Mouse (Mus musculus): ENCODE measurements around the gene Tbc1d22a. TPM values are rescaled to one million over a fixed set of nuclear protein-coding genes. Genes with fewer than 3 reads are reported as not detected.
A peak's percentile ranks its signal among the peaks of the same experiment; 100 is the strongest.

Gene Tbc1d22a
- polyA plus RNA-seq, 1 experiment = 28.1 TPM

GRCm38 (mm10) chr15:86226968-86227367, 12.7 kb downstream of the Tbc1d22a start:
- Histone ChIP-seq H3K4me3 (ENCODE audit: extremely low read depth, insufficient read depth, insufficient read length) (no peak overlapping the region), H3K27ac (ENCODE audit: insufficient read depth, low read length) (no peak overlapping the region), H3K27me3 (ENCODE audit: control insufficient read depth, insufficient read depth, low read length) (no peaks in the 10 kb centered on the region), H3K36me3 (ENCODE audit: control insufficient read depth, insufficient read depth, low read length) (no peaks in the 10 kb centered on the region), H3K4me1 (ENCODE audit: control insufficient read depth, insufficient read depth, insufficient read length) (peaks cover 5% of the 10 kb centered on the region; the same call in 1 of the 2 replicates)
- TF ChIP-seq CTCF (IDR thresholded peaks at IDR 0.05; ENCODE audit: extremely low read depth, insufficient read depth, insufficient read length, insufficient replicate concordance) (no peak), POLR2A (IDR thresholded peaks at IDR 0.05; ENCODE audit: low read depth, low read length) (no peak)
- 88% methylated on average over 2 of the region's 2 CpGs for WGBS
- no peak for DNase-seq (ENCODE audit: low read depth in 1 of 2, low spot score in 2 of 2)

DNA sequence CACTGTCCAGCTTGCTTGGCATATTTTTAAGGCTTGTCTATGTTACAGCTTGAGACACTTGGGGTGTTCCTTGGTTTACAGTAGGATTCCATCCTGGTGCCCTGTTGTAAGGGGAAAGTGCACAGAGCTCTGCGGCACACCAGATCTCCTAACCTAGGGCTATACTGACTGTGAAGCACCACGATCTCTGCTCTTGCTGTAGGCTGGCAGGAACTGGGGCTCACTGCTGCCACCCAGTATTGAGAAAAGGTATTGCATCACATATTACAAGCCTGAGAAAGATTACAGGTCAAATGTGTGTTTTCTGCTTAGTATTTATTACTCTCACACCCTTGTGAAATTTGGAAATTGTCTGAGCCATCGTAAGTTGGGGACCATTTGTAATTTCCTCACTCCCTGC, 13.9 kb downstream of the Tbc1d22a start:
- Histone ChIP-seq H3K4me1 (ENCODE audit: control insufficient read depth, insufficient read depth, insufficient read length) (peaks cover 5% of the 10 kb centered on the region; the same call in 1 of the 2 replicates), H3K4me3 (ENCODE audit: extremely low read depth, insufficient read depth, insufficient read length) (no peak overlapping the region), H3K36me3 (ENCODE audit: control insufficient read depth, insufficient read depth, low read length) (no peaks in the 10 kb centered on the region), H3K27ac (ENCODE audit: insufficient read depth, low read length) (no peak overlapping the region), H3K27me3 (ENCODE audit: control insufficient read depth, insufficient read depth, low read length) (no peaks in the 10 kb centered on the region)
- peak; percentile 44; the same call in 1 of the 2 replicates for TF ChIP-seq CTCF (IDR thresholded peaks at IDR 0.05; ENCODE audit: extremely low read depth, insufficient read depth, insufficient read length, insufficient replicate concordance)
- TF ChIP-seq POLR2A (IDR thresholded peaks at IDR 0.05; ENCODE audit: low read depth, low read length) = no peak
- DNase-seq (ENCODE audit: low read depth in 1 of 2, low spot score in 2 of 2) = peak in 1 of 2 experiments; percentile 46
- WGBS = 30% methylated on average over 3 of the region's 3 CpGs

GRCm38 (mm10) chr15:86229088-86229487, 14.8 kb downstream of the Tbc1d22a start:
- H3K36me3 ChIP-seq (ENCODE audit: control insufficient read depth, insufficient read depth, low read length) = no peaks in the 10 kb centered on the region
- TF ChIP-seq CTCF (IDR thresholded peaks at IDR 0.05; ENCODE audit: extremely low read depth, insufficient read depth, insufficient read length, insufficient replicate concordance) = no peak
- no peak for TF ChIP-seq POLR2A (IDR thresholded peaks at IDR 0.05; ENCODE audit: low read depth, low read length)
- no peaks in the 10 kb centered on the region for H3K27me3 ChIP-seq (ENCODE audit: control insufficient read depth, insufficient read depth, low read length)
- H3K4me1 ChIP-seq (ENCODE audit: control insufficient read depth, insufficient read depth, insufficient read length) = peaks cover 5% of the 10 kb centered on the region; the same call in 1 of the 2 replicates
- no peak overlapping the region for H3K27ac ChIP-seq (ENCODE audit: insufficient read depth, low read length)
- no peak overlapping the region for H3K4me3 ChIP-seq (ENCODE audit: extremely low read depth, insufficient read depth, insufficient read length)
- no peak for DNase-seq (ENCODE audit: low read depth in 1 of 2, low spot score in 2 of 2)
- 93% methylated on average over 8 of the region's 8 CpGs for WGBS

DNA sequence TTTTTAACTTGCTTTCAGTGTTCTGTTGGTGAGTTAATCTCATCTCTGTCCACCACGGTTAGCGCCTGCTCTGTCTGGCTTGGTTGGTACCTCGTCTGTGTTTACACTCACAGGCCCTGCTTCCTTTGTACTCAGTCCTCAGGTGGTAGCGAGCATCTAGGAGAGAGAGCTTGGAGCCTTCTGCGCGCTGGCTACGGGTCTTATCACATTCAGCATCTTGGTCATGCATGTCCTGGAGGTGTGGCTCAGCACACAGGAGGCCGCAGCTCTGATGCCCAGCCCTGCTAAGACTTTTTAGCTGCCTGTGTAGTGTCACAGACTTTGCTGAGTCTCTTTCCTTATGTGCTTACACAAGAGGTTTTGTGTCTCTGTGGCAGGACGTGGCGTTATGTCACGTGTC, 15.4 kb downstream of the Tbc1d22a start:
- no peak overlapping the region for H3K27ac ChIP-seq (ENCODE audit: insufficient read depth, low read length)
- no peaks in the 10 kb centered on the region for H3K36me3 ChIP-seq (ENCODE audit: control insufficient read depth, insufficient read depth, low read length)
- WGBS = 76% methylated on average over 11 of the region's 11 CpGs
- TF ChIP-seq CTCF (IDR thresholded peaks at IDR 0.05; ENCODE audit: extremely low read depth, insufficient read depth, insufficient read length, insufficient replicate concordance) (no peak), POLR2A (IDR thresholded peaks at IDR 0.05; ENCODE audit: low read depth, low read length) (no peak)
- DNase-seq (ENCODE audit: low read depth in 1 of 2, low spot score in 2 of 2) = no peak
- no peaks in the 10 kb centered on the region for H3K27me3 ChIP-seq (ENCODE audit: control insufficient read depth, insufficient read depth, low read length)
- peaks cover 5% of the 10 kb centered on the region; the same call in 1 of the 2 replicates for H3K4me1 ChIP-seq (ENCODE audit: control insufficient read depth, insufficient read depth, insufficient read length)
- no peak overlapping the region for H3K4me3 ChIP-seq (ENCODE audit: extremely low read depth, insufficient read depth, insufficient read length)

GRCm38 (mm10) chr15:86231170-86231569, 16.9 kb downstream of the Tbc1d22a start:
- TF ChIP-seq POLR2A (IDR thresholded peaks at IDR 0.05; ENCODE audit: low read depth, low read length) (no peak), CTCF (IDR thresholded peaks at IDR 0.05; ENCODE audit: extremely low read depth, insufficient read depth, insufficient read length, insufficient replicate concordance) (no peak)
- H3K4me1 ChIP-seq (ENCODE audit: control insufficient read depth, insufficient read depth, insufficient read length) = peaks cover 2% of the 10 kb centered on the region; the same call in 1 of the 2 replicates
- WGBS = 55% methylated on average over 1 of the region's 1 CpGs
- H3K4me3 ChIP-seq (ENCODE audit: extremely low read depth, insufficient read depth, insufficient read length) = no peak overlapping the region
- no peaks in the 10 kb centered on the region for H3K27me3 ChIP-seq (ENCODE audit: control insufficient read depth, insufficient read depth, low read length)
- H3K36me3 ChIP-seq (ENCODE audit: control insufficient read depth, insufficient read depth, low read length) = peaks cover 5% of the 10 kb centered on the region; the same call in 1 of the 2 replicates
- DNase-seq (ENCODE audit: low read depth in 1 of 2, low spot score in 2 of 2) = no peak
- H3K27ac ChIP-seq (ENCODE audit: insufficient read depth, low read length) = no peak overlapping the region

- Histone ChIP-seq H3K27ac (ENCODE audit: insufficient read depth, low read length) (no peak overlapping the region), H3K27me3 (ENCODE audit: control insufficient read depth, insufficient read depth, low read length) (no peaks in the 10 kb centered on the region), H3K4me1 (ENCODE audit: control insufficient read depth, insufficient read depth, insufficient read length) (peaks cover 2% of the 10 kb centered on the region; the same call in 1 of the 2 replicates), H3K36me3 (ENCODE audit: control insufficient read depth, insufficient read depth, low read length) (peaks cover 5% of the 10 kb centered on the region; the same call in 1 of the 2 replicates), H3K4me3 (ENCODE audit: extremely low read depth, insufficient read depth, insufficient read length) (no peak overlapping the region)
- no peak for DNase-seq (ENCODE audit: low read depth in 1 of 2, low spot score in 2 of 2)
- TF ChIP-seq CTCF (IDR thresholded peaks at IDR 0.05; ENCODE audit: extremely low read depth, insufficient read depth, insufficient read length, insufficient replicate concordance) = no peak
- no peak for TF ChIP-seq POLR2A (IDR thresholded peaks at IDR 0.05; ENCODE audit: low read depth, low read length)
- WGBS = 81% methylated on average over 7 of the region's 7 CpGs
Measured at GRCm38 (mm10) chr15:86231831-86232512, 17.7 kb downstream of the Tbc1d22a start.

GRCm38 (mm10) chr15:86234001-86234400, 19.7 kb downstream of the Tbc1d22a start:
- no peak overlapping the region for H3K27ac ChIP-seq (ENCODE audit: insufficient read depth, low read length)
- TF ChIP-seq POLR2A (IDR thresholded peaks at IDR 0.05; ENCODE audit: low read depth, low read length) (no peak), CTCF (IDR thresholded peaks at IDR 0.05; ENCODE audit: extremely low read depth, insufficient read depth, insufficient read length, insufficient replicate concordance) (no peak)
- 89% methylated on average over 5 of the region's 5 CpGs for WGBS
- no peak for DNase-seq (ENCODE audit: low read depth in 1 of 2, low spot score in 2 of 2)
- H3K27me3 ChIP-seq (ENCODE audit: control insufficient read depth, insufficient read depth, low read length) = no peaks in the 10 kb centered on the region
- peaks cover 4% of the 10 kb centered on the region; the same call in 1 of the 2 replicates for H3K4me1 ChIP-seq (ENCODE audit: control insufficient read depth, insufficient read depth, insufficient read length)
- H3K36me3 ChIP-seq (ENCODE audit: control insufficient read depth, insufficient read depth, low read length) = peaks cover 5% of the 10 kb centered on the region; the same call in 1 of the 2 replicates
- no peak overlapping the region for H3K4me3 ChIP-seq (ENCODE audit: extremely low read depth, insufficient read depth, insufficient read length)

All from spleen, adult 2 months (tissue).